Mouse (Mus musculus): Measurements from ENCODE around the gene 4921524J17Rik.

- TF ChIP-seq TCF12 (IDR thresholded peaks at IDR 0.05; ENCODE audit: low read depth, low read length) (no peak), ELF1 (IDR thresholded peaks at IDR 0.05; ENCODE audit: low read depth, low read length) (no peak), USF1 (IDR thresholded peaks at IDR 0.05; ENCODE audit: low read depth, low read length) (no peak), POLR2A (IDR thresholded peaks at IDR 0.05; ENCODE audit: control insufficient read depth in 1 of 2, insufficient read depth in 1 of 2, low read depth in 1 of 2, low read length in 2 of 2, poor library complexity in 1 of 2) (no peak), POLR2AphosphoS2 (IDR thresholded peaks at IDR 0.05; ENCODE audit: low read length) (no peak), ZNF384 (IDR thresholded peaks at IDR 0.05; ENCODE audit: low read depth, low read length) (no peak), MAFK (IDR thresholded peaks at IDR 0.05; ENCODE audit: borderline replicate concordance, low read depth, low read length) (no peak), MEF2A (IDR thresholded peaks at IDR 0.05; ENCODE audit: extremely low read depth, insufficient replicate concordance, low read depth, low read length, poor library complexity, severe bottlenecking) (no peak), CHD1 (IDR thresholded peaks at IDR 0.05; ENCODE audit: low read depth, low read length) (no peak), MAX (IDR thresholded peaks at IDR 0.05; ENCODE audit: low read length) (no peak), HCFC1 (IDR thresholded peaks at IDR 0.05; ENCODE audit: low read depth, low read length) (no peak), NRF1 (IDR thresholded peaks at IDR 0.05; ENCODE audit: insufficient read depth, low read depth, low read length, poor library complexity, severe bottlenecking) (no peak)
Measured at GRCm38 (mm10) chr8:85482427-85482826, 49.8 kb upstream of the 4921524J17Rik start.

Measured in MEL (cell line).